Mouse (Mus musculus): ENCODE results near the gene Nkx2-2. TPM values are rescaled to one million over a fixed set of nuclear protein-coding genes. Genes with fewer than 3 reads are reported as not detected.

Nkx2-2 gene
- polyA plus RNA-seq, 1 experiment from 2014 or later = 2.5 TPM

DNA sequence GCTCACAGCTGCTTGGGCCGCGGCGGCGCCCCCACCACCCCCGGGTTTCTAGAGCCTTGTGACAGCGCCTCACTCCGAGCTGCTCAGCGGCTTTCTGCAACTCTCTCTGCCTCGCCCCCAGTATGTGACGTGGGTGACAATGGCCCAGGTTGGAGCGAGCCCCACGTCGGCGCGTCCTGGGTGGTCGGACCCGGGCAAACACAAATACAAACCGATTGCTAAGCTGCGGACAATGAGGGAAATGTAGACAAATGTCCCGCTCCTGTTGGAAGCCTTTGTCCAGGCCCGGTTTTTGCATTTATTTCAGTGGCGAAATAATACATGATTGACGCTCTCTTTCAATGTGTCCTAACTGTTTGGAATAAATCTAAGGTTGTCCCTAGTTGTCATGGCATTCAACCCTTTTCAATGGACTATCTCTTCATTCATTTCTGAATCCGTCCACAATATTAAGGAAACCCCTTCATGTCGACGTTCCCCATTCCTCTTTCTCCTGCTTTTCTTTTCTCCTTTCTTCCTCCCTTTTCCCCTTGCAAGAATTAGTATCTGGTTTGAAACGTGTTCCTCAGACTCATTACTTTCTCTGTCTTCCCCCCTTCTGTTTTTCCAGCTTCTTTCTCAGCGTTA lies 5.9 kb downstream of the Nkx2-2 start:
- H3K27ac ChIP-seq (replicated peaks) = no peak overlapping the region; the same call in 1 of the 2 replicates
- H3K36me3 ChIP-seq = no peaks in the 10 kb centered on the region
- peaks cover 9% of the 10 kb centered on the region for H3K4me1 ChIP-seq (replicated peaks)
- no peak overlapping the region for H3K4me3 ChIP-seq
- ATAC-seq (ENCODE audit: low FRiP score, low read depth) = peak; percentile 75
- H3K27me3 ChIP-seq = peaks cover 79% of the 10 kb centered on the region
- H3K9me3 ChIP-seq = no peaks in the 10 kb centered on the region
- no peak overlapping the region for H3K9ac ChIP-seq
- H3K4me2 ChIP-seq = peak overlapping the region; percentile 36
- WGBS = under 1% methylated on average over 28 of the region's 28 CpGs

DNA sequence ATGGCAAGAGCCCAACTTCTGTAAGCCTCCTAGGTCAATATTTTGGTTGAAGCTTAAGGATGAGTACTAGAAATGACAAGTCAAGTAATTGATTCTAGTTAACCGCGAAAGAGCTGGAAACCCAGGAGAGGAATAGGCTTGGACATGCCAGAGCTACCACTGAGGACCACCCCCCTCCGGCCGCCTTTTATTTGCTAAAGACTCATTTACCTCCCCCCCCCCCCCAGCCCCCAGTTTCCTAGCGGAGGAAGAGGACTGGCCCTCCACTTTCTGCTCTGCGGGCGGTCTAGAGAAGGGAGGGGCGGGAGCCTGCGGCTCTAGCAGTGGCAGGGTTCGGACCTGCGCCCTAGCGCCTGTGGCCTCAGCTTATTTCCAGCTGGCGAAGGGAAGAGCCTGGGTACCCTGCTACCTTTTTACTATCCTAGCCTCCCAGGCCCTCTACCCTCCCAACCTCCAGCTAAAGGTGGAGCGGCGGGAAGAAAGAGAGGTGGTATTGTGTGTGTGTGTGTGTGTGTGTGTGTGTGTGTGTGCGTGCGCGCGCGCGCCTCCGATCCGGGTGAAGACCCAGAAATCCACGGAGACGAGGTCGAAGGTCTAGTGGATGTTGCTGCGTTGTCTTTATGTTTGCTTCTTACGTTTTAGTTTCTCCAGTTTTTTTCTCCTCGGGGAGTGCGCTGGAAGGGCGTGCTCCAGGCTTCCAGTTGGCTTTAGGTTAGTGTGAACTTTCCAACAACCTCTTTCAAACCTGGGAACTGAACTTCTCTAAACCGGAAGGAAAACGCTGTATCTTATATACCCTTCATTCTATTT lies 6.8 kb downstream of the Nkx2-2 start:
- no peak overlapping the region for H3K9ac ChIP-seq
- WGBS = under 1% methylated on average over 32 of the region's 33 CpGs
- 0 out of 2 replicates have a peak, but pooled peaks have one; percentile 19 for ATAC-seq (ENCODE audit: low FRiP score, low read depth)
- H3K27me3 ChIP-seq = peaks cover 78% of the 10 kb centered on the region
- peak overlapping the region; percentile 36 for H3K4me2 ChIP-seq
- peaks cover 6% of the 10 kb centered on the region for H3K4me1 ChIP-seq (replicated peaks)
- no peaks in the 10 kb centered on the region for H3K36me3 ChIP-seq
- no peaks in the 10 kb centered on the region for H3K9me3 ChIP-seq
- 0 out of 2 replicates have a peak overlapping the region, but pooled peaks have one; percentile 6 for H3K4me3 ChIP-seq
- H3K27ac ChIP-seq (replicated peaks) = no peak overlapping the region; the same call in 1 of the 2 replicates

DNA sequence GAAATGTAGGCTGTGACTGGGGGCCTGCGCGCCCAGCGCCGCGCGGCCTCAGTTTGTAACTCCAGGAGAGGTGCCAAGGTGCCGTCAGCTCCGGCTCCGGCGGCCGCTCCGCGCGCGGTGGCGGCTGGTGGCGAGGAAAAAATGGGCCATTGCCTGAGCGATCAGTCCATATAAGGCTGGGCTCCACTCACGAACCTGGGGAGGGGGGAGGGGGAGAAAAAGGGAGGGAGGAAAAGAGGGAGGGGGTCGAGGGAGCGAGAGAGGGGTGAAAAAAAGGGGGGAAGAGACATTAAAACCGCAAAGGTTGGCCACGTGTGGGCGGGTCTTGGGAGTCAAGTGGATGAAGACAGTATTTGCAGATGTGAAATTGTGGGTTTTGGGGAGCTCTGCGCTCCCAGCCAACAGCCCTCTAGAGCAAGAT lies 7.8 kb downstream of the Nkx2-2 start:
- Histone ChIP-seq H3K9ac (no peak overlapping the region), H3K9me3 (no peaks in the 10 kb centered on the region), H3K4me3 (peak overlapping the region; percentile 31), H3K36me3 (no peaks in the 10 kb centered on the region), H3K27me3 (peaks cover 80% of the 10 kb centered on the region), H3K4me2 (peak overlapping the region; percentile 36), H3K27ac (replicated peaks) (no peak overlapping the region), H3K4me1 (replicated peaks) (peaks cover 6% of the 10 kb centered on the region)
- ATAC-seq (ENCODE audit: low FRiP score, low read depth) = no peak
- 1% methylated on average over 25 of the region's 25 CpGs for WGBS

DNA sequence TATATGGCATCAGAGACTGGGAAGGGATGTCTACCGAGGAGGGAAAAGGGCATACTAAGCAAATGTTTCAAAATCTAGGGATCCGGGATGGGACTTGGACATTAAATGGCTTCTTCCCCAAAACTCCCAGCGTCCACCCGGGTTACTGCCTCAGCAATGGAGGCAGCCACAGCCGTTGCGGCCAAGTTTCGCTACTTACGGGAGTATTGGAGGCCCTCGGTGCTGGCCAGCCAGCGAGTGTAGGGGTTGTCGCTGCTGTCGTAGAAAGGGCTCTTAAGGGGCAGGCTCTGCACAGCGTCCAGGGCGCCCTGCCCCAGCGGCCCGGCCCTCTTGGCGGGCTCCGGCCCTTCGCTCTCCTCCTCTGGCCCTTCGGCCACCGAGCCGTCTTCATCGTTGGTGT lies 8.5 kb downstream of the Nkx2-2 start:
- H3K9me3 ChIP-seq = no peaks in the 10 kb centered on the region
- ATAC-seq (ENCODE audit: low FRiP score, low read depth) = no peak
- under 1% methylated on average over 23 of the region's 23 CpGs for WGBS
- no peak overlapping the region for H3K9ac ChIP-seq
- H3K4me1 ChIP-seq (replicated peaks) = peaks cover 12% of the 10 kb centered on the region
- peak overlapping the region; percentile 36 for H3K4me2 ChIP-seq
- H3K36me3 ChIP-seq = no peaks in the 10 kb centered on the region
- H3K27ac ChIP-seq (replicated peaks) = no peak overlapping the region
- peaks cover 81% of the 10 kb centered on the region for H3K27me3 ChIP-seq
- peak overlapping the region; percentile 31 for H3K4me3 ChIP-seq

DNA sequence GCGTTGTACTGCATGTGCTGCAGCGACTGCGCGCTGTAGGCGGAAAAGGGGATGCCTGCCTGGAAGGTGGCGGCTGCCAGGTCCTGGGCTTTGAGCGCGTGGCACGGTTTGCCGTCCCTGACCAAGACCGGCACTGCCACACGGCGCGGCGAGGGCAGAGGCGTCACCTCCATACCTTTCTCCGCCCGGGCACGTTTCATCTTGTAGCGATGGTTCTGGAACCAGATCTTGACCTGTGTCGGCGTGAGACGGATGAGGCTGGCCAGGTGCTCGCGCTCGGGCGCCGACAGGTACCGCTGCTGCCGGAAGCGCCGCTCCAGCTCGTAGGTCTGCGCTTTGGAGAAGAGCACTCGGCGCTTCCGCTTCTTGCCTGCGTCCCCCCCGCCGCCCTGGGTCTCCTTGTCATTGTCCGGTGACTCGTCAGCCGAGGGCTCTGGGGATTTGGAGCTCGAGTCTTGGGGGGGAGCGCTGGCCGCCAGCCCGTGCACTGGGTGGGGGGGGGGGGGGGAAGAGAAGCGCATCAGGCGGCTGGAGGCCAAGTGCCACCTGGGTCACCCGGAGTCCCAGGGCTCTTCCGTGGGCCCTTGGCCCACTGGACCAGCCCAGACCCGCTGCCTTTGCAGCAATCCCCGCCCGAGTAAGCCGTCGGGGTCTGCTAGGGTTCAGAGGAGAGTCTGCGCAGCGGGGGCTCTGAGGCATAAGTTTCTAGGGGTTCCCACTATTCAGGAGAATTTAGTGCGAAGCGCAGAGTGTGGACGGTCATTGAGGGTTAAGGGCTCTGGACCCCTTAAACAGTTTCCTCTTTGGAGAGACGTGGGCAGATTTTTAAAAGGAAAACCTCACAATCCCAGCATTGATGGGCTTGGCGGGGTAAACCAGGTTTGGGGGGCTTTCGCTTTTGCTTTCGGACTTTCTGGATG lies 9.7 kb downstream of the Nkx2-2 start:
- H3K36me3 ChIP-seq = no peaks in the 10 kb centered on the region
- no peak overlapping the region for H3K9ac ChIP-seq
- H3K4me2 ChIP-seq = peak overlapping the region; percentile 43
- WGBS = 1% methylated on average over 63 of the region's 65 CpGs
- ATAC-seq (ENCODE audit: low FRiP score, low read depth) = no peak
- H3K4me3 ChIP-seq = peak overlapping the region; percentile 30
- H3K9me3 ChIP-seq = no peaks in the 10 kb centered on the region
- H3K27ac ChIP-seq (replicated peaks) = no peak overlapping the region
- peaks cover 12% of the 10 kb centered on the region for H3K4me1 ChIP-seq (replicated peaks)
- H3K27me3 ChIP-seq = peaks cover 79% of the 10 kb centered on the region

DNA sequence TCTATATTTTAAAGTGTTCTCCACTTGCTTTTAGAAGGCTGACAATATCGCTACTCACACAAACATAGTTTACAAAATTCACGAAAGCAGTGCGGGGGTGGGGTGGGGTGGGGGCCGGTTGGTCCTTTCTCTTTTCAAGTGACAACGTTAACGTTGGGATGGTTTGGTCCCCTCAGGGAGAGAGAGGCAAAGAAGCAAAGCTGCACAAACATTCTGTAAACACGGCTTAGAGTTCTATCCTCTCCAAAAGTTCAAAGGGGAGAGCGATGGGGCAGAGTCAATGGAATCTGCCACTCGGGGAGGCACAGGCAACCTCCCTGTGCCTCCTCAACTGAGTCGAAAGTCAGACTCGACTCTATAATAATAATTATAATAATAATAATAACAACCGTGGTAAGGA lies 10.5 kb downstream of the Nkx2-2 start:
- Histone ChIP-seq H3K9ac (no peak overlapping the region), H3K4me2 (peak overlapping the region; percentile 43), H3K4me1 (replicated peaks) (peaks cover 16% of the 10 kb centered on the region), H3K4me3 (peak overlapping the region; percentile 30), H3K36me3 (no peaks in the 10 kb centered on the region), H3K27ac (replicated peaks) (no peak overlapping the region), H3K27me3 (peaks cover 78% of the 10 kb centered on the region), H3K9me3 (no peaks in the 10 kb centered on the region)
- ATAC-seq (ENCODE audit: low FRiP score, low read depth) = no peak
- 2% methylated on average over 12 of the region's 12 CpGs for WGBS

DNA sequence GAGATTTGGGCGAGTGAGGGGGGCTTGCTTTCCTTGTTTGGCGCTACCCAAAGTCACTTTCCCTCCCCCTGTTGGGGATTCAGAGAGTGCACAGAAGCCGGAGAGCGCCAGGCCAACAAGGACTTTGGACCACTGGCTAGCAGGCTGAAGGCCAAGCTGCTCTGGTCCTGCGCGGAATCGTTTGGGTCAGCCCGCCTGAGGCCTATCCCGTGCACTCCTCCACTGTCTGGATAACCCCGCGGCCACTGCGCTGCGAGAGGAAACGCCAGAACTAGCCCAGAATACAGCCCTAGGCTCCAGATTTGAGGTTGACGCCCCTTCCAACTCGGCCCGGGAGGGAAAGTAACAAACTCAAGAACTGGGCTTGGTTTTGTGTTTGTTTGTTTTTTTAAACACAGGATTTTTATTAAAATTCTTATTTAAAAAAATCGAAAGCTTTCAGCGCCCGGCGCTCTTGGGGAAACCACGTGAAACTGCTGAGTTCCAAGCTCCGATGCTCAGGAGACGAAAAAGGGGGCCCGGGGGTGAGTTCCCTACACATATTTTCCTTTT lies 11.3 kb downstream of the Nkx2-2 start:
- Histone ChIP-seq H3K9ac (no peak overlapping the region), H3K4me1 (replicated peaks) (peaks cover 24% of the 10 kb centered on the region), H3K27me3 (peaks cover 76% of the 10 kb centered on the region), H3K4me2 (peak overlapping the region; percentile 21), H3K4me3 (peak overlapping the region; percentile 16; the same call in 1 of the 2 replicates), H3K27ac (replicated peaks) (no peak overlapping the region), H3K36me3 (no peaks in the 10 kb centered on the region), H3K9me3 (no peaks in the 10 kb centered on the region)
- ATAC-seq (ENCODE audit: low FRiP score, low read depth) = no peak
- 7% methylated on average over 25 of the region's 25 CpGs for WGBS

DNA sequence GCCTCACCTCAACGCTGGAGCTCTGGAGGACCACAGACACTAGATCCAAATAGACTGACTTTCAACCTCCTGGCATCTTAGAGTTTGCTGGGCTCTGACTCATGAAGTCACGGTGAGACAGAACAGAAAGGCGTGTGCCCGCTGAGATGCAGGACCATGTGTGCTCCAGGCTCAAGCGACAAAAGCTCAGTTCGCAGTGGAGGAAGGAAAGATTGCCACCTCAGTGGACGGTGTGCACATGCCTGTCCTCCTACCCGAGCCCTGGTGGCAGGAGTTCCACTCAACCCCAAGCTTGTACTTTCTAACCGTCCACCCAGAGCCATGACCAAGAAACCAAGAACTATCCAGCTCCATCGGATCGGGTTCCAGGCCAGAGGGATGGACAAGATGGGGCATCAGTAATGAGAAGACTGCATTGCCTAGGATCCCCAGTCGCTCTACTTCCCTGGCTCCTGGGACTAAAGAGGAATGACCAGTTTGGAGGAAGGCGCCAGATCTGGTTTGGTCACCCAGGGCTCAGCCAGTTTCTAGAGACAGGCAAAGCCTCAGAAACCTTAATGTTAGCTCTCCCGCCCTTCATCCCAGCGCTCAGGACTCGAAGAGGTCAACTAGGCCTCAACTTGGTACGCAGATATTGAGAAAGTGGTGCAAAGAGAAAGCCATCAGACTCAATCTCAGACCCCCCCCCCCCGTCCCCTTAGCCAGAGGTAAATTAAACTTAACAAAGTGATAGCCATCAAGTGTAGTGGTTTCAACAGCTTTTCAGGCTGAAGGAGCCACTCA lies 11.9 kb downstream of the Nkx2-2 start:
- 18% methylated on average over 18 of the region's 18 CpGs for WGBS
- Histone ChIP-seq H3K4me2 (peak overlapping the region; percentile 21), H3K36me3 (no peaks in the 10 kb centered on the region), H3K9me3 (no peaks in the 10 kb centered on the region), H3K4me1 (replicated peaks) (peaks cover 24% of the 10 kb centered on the region), H3K9ac (no peak overlapping the region), H3K4me3 (no peak overlapping the region), H3K27ac (replicated peaks) (no peak overlapping the region), H3K27me3 (peaks cover 70% of the 10 kb centered on the region)
- ATAC-seq (ENCODE audit: low FRiP score, low read depth) = no peak

DNA sequence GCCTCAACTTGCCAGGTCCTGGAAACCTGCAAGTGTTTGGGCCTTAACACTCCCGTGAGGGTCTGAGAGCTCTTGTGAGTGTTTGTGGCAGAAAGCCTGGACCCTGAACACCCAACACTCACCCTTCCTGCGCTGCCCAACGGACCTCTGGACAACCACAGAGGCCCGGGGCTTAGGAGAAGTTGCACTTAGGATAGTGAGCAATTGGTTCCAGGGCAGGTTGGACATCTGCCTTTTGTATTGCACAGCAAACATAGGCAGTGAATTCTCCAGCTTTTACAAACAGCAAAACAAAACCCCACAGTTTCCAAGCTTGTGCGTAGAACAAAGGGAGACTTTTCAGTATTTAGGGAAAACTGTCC lies 12.8 kb downstream of the Nkx2-2 start:
- H3K27ac ChIP-seq (replicated peaks) = no peak overlapping the region
- H3K36me3 ChIP-seq = no peaks in the 10 kb centered on the region
- no peak overlapping the region for H3K4me3 ChIP-seq
- peak overlapping the region; percentile 11; the same call in 1 of the 2 replicates for H3K4me2 ChIP-seq
- no peaks in the 10 kb centered on the region for H3K9me3 ChIP-seq
- no peak overlapping the region for H3K9ac ChIP-seq
- H3K27me3 ChIP-seq = peaks cover 72% of the 10 kb centered on the region
- no peak for ATAC-seq (ENCODE audit: low FRiP score, low read depth)
- H3K4me1 ChIP-seq (replicated peaks) = peaks cover 24% of the 10 kb centered on the region
- 5% methylated on average over 5 of the region's 5 CpGs for WGBS

DNA sequence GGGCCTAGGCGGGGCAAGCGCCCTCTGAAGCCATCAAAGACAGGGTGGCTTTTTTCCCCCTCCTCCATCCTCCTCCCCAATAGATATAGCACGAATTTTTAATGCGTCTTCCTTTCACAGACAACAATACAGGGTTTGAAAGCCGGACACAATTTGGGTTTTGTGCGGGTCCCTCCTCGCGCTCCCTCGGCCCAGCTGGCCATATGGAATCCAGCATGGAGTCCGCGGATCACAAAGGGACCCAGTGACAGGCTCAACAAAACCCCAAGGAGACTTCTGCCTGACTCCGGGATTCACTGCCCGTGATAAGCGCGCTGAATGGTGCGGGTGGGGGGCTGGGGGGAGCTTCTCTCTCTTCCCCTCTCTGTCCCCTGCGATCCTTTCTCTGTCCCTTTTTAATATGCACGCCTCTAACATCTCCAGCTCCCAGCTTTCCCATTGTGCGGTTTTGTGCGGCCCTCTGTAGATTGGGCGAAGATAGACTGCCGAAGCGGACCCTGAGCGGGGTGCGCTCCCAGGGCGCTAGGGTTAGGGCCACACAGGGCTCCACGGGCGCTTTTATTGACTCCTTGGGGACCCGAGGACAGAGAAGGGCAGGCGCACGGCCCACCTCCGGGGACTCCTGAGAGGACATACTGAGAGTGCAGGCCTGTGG lies 13.3 kb downstream of the Nkx2-2 start:
- peaks cover 24% of the 10 kb centered on the region for H3K4me1 ChIP-seq (replicated peaks)
- no peaks in the 10 kb centered on the region for H3K36me3 ChIP-seq
- peak overlapping the region; percentile 11; the same call in 1 of the 2 replicates for H3K4me2 ChIP-seq
- ATAC-seq (ENCODE audit: low FRiP score, low read depth) = peak; percentile 29; the same call in 1 of the 2 replicates
- no peak overlapping the region for H3K27ac ChIP-seq (replicated peaks)
- H3K9me3 ChIP-seq = no peaks in the 10 kb centered on the region
- H3K27me3 ChIP-seq = peaks cover 72% of the 10 kb centered on the region
- H3K4me3 ChIP-seq = no peak overlapping the region
- 3% methylated on average over 32 of the region's 32 CpGs for WGBS
- peak overlapping the region; percentile 13; the same call in 1 of the 2 replicates for H3K9ac ChIP-seq
